Mouse (Mus musculus): ENCODE results near the gene Pacrg. TPM values are rescaled to one million over a fixed set of nuclear protein-coding genes. Genes with fewer than 3 reads are reported as not detected.

Pacrg gene
- polyA plus RNA-seq, 1 experiment from 2014 or later = 3.7 TPM

DNA sequence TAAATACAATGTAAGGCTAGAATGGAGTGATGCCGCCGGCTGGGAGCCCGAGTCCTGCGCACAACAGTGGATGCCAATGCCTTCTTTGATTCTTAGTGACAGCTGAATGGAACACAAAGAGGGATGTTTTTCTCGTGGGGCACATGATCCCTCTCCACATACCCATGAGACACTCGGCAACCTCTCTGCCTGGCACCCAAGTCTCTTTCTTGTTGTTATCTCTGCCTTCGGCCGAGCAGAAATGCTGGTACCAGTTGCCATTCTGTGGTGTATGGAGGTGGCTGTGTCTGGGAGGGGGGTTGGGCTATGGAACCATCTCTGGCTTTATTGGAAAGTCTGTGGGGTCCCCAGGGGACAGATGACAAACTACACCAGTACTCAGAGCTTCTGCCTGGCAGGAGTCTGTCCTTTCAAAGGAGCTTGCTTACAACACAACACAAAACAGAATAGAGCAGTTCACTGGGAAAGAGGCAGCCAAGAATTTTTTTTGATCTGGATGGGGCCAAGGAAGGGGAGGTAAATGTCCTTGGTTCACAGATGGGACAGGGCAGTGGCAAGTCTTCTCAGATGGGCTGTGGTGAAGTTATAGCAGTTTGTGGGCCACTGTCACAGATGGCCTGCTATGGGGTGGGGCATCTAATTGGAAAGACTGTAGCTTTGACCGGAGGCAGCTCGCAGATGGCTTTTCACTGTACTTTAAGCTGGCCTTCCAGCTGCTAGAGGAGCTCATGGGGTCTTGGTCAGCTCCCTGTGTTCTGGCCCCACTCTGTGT is 388.6 kb downstream of the Pacrg start:
- DNase-seq (ENCODE audit: low spot score, missing footprints) (peak; percentile 88), ATAC-seq (ENCODE audit: low FRiP score) (no peak)
- Histone ChIP-seq H3K36me3 (ENCODE audit: control insufficient read depth, insufficient read depth, low read length) (no peaks in the 10 kb centered on the region), H3K27ac (ENCODE audit: low read depth, low read length) (no peak overlapping the region), H3K4me1 (ENCODE audit: control insufficient read depth, insufficient read depth, low read length) (peaks cover 14% of the 10 kb centered on the region), H3K4me2 (no peak overlapping the region), H3K4me3 (ENCODE audit: low read depth, low read length) (no peak overlapping the region), H3K27me3 (ENCODE audit: control insufficient read depth, insufficient read depth, low read length) (no peaks in the 10 kb centered on the region), H3K9ac (ENCODE audit: low read length) (peak overlapping the region; percentile 34), H3K9me3 (ENCODE audit: control insufficient read depth, low read length) (no peaks in the 10 kb centered on the region)
- WGBS = 46% methylated on average over 10 of the region's 10 CpGs

DNA sequence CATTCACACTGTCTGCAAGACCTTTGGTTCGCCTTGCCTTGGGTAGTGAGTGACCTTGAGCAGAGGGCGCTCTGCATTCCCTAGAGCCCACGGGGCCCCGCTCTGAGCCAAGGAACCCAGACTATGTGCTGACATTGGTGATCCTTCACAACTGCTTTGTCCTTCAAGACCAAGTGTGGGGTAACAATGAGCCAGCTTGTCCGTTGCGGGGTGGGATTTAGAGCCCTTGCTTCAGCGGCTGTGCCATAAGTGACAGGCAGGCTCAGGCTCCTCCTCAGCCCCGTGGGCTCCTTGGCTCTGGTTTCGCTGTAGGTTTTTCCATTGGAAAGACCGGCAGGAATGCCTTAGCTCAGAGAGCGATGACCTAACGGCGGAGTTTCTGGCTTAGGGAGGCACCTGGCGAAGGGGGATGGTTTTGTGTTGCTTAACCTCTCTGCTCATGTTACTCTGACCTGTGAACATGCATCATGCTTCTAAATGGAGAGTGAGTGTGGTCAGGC is 390.3 kb downstream of the Pacrg start:
- no peak overlapping the region for H3K27ac ChIP-seq (ENCODE audit: low read depth, low read length)
- no peak for ATAC-seq (ENCODE audit: low FRiP score)

DNA sequence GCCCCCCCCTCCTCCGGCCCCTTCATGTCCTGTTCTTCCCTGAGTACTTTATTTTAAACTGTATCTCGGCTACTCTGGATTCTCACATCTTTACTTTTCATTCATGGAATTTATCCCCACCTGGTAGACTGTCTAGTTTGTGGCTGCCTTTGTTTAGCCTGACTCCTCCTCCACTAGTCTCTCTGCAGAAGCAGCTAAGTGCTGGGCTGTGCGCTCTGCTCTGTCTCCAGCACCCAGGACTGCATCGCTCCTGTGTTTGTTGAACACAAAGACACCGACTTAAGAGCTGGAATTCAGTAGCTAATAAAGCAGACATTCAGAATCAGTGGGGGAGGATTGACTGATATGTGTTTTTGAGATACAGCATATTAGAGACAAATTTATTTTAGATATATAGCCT is 391.7 kb downstream of the Pacrg start:
- Histone ChIP-seq H3K27me3 (ENCODE audit: control insufficient read depth, insufficient read depth, low read length) (no peaks in the 10 kb centered on the region), H3K9ac (ENCODE audit: low read length) (no peak overlapping the region), H3K9me3 (ENCODE audit: control insufficient read depth, low read length) (no peaks in the 10 kb centered on the region), H3K36me3 (ENCODE audit: control insufficient read depth, insufficient read depth, low read length) (no peaks in the 10 kb centered on the region), H3K4me3 (ENCODE audit: low read depth, low read length) (no peak overlapping the region), H3K27ac (ENCODE audit: low read depth, low read length) (no peak overlapping the region), H3K4me2 (no peak overlapping the region), H3K4me1 (ENCODE audit: control insufficient read depth, insufficient read depth, low read length) (peaks cover 14% of the 10 kb centered on the region)
- ATAC-seq (ENCODE audit: low FRiP score) (0 out of 2 replicates have a peak, but pooled peaks have one; percentile 48), DNase-seq (ENCODE audit: low spot score, missing footprints) (no peak)
- WGBS = 63% methylated on average over 5 of the region's 5 CpGs

More for the DNA sequence above, 390.3 kb downstream of the Pacrg start:
- H3K9ac ChIP-seq (ENCODE audit: low read length) = no peak overlapping the region
- H3K9me3 ChIP-seq (ENCODE audit: control insufficient read depth, low read length) = no peaks in the 10 kb centered on the region
- no peaks in the 10 kb centered on the region for H3K27me3 ChIP-seq (ENCODE audit: control insufficient read depth, insufficient read depth, low read length)
- DNase-seq (ENCODE audit: low spot score, missing footprints) = no peak
- H3K4me2 ChIP-seq = no peak overlapping the region
- H3K4me1 ChIP-seq (ENCODE audit: control insufficient read depth, insufficient read depth, low read length) = peaks cover 14% of the 10 kb centered on the region
- H3K4me3 ChIP-seq (ENCODE audit: low read depth, low read length) = no peak overlapping the region
- no peaks in the 10 kb centered on the region for H3K36me3 ChIP-seq (ENCODE audit: control insufficient read depth, insufficient read depth, low read length)
- WGBS = 85% methylated on average over 14 of the region's 14 CpGs

DNA sequence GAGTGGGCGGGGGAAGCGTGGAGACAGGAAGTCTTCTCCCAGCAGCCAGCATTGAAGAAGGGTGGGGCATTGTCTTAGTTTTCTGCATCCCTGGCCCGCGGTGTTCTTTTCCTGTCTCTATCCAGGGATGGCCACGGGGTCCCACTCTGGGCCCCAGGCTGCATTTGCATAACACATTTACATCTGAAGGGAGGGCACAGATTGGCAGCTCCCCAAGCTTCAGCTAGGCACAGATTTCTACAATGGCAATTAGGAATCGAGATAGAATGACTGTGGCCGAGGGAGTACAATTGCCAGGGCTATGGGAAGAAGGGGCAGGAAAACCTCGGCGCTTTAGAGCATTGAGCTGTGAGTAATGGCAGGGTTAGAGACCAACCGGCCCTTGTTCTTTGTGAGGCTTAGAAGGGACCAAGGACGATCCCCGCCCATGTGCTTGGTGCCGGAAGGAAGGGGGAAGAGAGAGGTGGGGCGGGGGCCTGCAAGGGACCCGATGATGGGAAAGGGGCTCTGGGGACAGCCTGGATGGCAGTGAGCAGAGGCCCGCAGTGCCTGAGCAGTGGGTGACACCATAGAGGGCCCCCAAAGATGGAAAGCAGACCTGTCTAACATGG is 398.5 kb downstream of the Pacrg start:
- WGBS = 28% methylated on average over 16 of the region's 16 CpGs

DNA sequence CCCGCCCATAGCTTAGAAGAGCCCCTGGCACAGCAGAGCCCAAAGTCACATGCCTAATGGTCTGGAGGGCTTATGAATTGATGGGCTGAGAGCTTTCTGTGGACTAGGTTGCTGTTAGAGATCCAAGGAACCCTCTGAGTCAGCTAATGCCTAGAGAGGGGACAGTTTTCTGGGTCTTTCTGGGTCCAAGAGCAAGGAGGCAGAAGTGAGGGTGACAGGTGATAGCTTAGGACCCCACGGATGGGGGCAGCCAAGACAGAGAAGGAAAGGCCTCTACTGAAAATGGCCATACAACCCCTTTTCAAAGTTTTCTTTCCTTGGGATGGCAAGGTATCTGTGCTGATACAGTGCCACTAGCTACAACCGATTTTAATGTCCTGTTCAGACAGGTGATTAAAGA is 399.1 kb downstream of the Pacrg start:
- 86% methylated on average over 3 of the region's 3 CpGs for WGBS
- no peak overlapping the region for H3K27ac ChIP-seq (ENCODE audit: low read depth, low read length)
- peaks cover 12% of the 10 kb centered on the region for H3K4me1 ChIP-seq (ENCODE audit: control insufficient read depth, insufficient read depth, low read length)
- no peak overlapping the region for H3K4me3 ChIP-seq (ENCODE audit: low read depth, low read length)
- H3K9ac ChIP-seq (ENCODE audit: low read length) = no peak overlapping the region
- ATAC-seq (ENCODE audit: low FRiP score) (no peak), DNase-seq (ENCODE audit: low spot score, missing footprints) (peak; percentile 74)
- no peaks in the 10 kb centered on the region for H3K27me3 ChIP-seq (ENCODE audit: control insufficient read depth, insufficient read depth, low read length)
- no peaks in the 10 kb centered on the region for H3K36me3 ChIP-seq (ENCODE audit: control insufficient read depth, insufficient read depth, low read length)
- H3K9me3 ChIP-seq (ENCODE audit: control insufficient read depth, low read length) = no peaks in the 10 kb centered on the region
- H3K4me2 ChIP-seq = no peak overlapping the region

More for the DNA sequence above, 398.5 kb downstream of the Pacrg start:
- H3K4me2 ChIP-seq = peak overlapping the region; percentile 8; the same call in 1 of the 2 replicates
- H3K9ac ChIP-seq (ENCODE audit: low read length) = peak overlapping the region; percentile 35; the same call in 1 of the 2 replicates
- H3K9me3 ChIP-seq (ENCODE audit: control insufficient read depth, low read length) = no peaks in the 10 kb centered on the region
- no peaks in the 10 kb centered on the region for H3K27me3 ChIP-seq (ENCODE audit: control insufficient read depth, insufficient read depth, low read length)
- H3K4me3 ChIP-seq (ENCODE audit: low read depth, low read length) = no peak overlapping the region
- peak; percentile 90 for DNase-seq (ENCODE audit: low spot score, missing footprints)
- peak; percentile 82 for ATAC-seq (ENCODE audit: low FRiP score)
- H3K36me3 ChIP-seq (ENCODE audit: control insufficient read depth, insufficient read depth, low read length) = no peaks in the 10 kb centered on the region
- peak overlapping the region; percentile 1; the same call in 1 of the 2 replicates for H3K27ac ChIP-seq (ENCODE audit: low read depth, low read length)
- H3K4me1 ChIP-seq (ENCODE audit: control insufficient read depth, insufficient read depth, low read length) = peaks cover 12% of the 10 kb centered on the region

DNA sequence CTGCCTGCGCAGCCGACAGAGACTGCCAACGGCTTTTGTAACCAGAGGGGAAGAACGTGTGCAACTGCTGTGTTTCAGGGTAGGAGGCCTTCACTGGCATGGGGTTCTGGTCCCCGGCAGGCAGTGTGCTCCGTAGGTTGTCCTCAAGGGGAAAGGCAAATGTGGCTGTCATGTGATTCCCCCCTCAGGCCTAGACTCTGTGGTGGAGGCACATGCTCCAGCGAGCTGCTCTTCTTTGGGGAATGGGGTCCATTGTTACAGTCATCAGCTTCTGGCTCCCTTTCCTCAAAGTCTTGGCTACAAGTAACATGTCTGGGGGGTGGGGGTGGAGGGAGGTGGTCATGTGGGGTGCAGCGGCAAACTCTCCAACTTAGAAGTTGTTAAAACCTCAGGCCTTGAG is 400.3 kb downstream of the Pacrg start:
- Histone ChIP-seq H3K9ac (ENCODE audit: low read length) (no peak overlapping the region), H3K4me2 (no peak overlapping the region), H3K27ac (ENCODE audit: low read depth, low read length) (no peak overlapping the region), H3K4me1 (ENCODE audit: control insufficient read depth, insufficient read depth, low read length) (peaks cover 12% of the 10 kb centered on the region), H3K9me3 (ENCODE audit: control insufficient read depth, low read length) (no peaks in the 10 kb centered on the region), H3K36me3 (ENCODE audit: control insufficient read depth, insufficient read depth, low read length) (no peaks in the 10 kb centered on the region), H3K4me3 (ENCODE audit: low read depth, low read length) (no peak overlapping the region), H3K27me3 (ENCODE audit: control insufficient read depth, insufficient read depth, low read length) (no peaks in the 10 kb centered on the region)
- ATAC-seq (ENCODE audit: low FRiP score) (no peak), DNase-seq (ENCODE audit: low spot score, missing footprints) (no peak)
- 72% methylated on average over 8 of the region's 8 CpGs for WGBS

DNA sequence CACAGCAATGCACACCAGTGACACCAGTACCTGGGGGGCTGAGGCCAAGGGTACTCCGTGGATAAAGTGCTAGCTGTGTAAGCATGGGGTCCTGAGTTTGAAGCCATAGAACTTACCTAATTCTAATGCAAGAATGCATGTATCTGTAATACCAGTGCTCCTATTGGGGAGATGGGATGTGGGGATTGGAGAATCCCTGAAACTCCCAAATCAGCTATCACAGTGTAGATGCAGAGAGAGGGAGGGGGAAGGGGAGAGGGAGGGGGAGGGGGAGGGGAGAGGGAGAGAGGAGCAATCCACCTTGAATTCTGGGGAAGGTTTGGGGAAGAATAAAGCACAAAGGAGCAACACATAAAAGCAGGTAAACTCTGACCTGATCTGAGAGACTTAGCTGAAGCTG is 405.2 kb downstream of the Pacrg start:
- H3K9ac ChIP-seq (ENCODE audit: low read length) = no peak overlapping the region
- no peak for DNase-seq (ENCODE audit: low spot score, missing footprints)
- no peaks in the 10 kb centered on the region for H3K4me1 ChIP-seq (ENCODE audit: control insufficient read depth, insufficient read depth, low read length)
- H3K36me3 ChIP-seq (ENCODE audit: control insufficient read depth, insufficient read depth, low read length) = no peaks in the 10 kb centered on the region
- no peak overlapping the region for H3K4me2 ChIP-seq
- no peaks in the 10 kb centered on the region for H3K27me3 ChIP-seq (ENCODE audit: control insufficient read depth, insufficient read depth, low read length)
- 33% methylated on average over 1 of the region's 1 CpGs for WGBS
- ATAC-seq (ENCODE audit: low FRiP score) = no peak
- H3K27ac ChIP-seq (ENCODE audit: low read depth, low read length) = no peak overlapping the region
- H3K4me3 ChIP-seq (ENCODE audit: low read depth, low read length) = no peak overlapping the region
- H3K9me3 ChIP-seq (ENCODE audit: control insufficient read depth, low read length) = no peaks in the 10 kb centered on the region

DNA sequence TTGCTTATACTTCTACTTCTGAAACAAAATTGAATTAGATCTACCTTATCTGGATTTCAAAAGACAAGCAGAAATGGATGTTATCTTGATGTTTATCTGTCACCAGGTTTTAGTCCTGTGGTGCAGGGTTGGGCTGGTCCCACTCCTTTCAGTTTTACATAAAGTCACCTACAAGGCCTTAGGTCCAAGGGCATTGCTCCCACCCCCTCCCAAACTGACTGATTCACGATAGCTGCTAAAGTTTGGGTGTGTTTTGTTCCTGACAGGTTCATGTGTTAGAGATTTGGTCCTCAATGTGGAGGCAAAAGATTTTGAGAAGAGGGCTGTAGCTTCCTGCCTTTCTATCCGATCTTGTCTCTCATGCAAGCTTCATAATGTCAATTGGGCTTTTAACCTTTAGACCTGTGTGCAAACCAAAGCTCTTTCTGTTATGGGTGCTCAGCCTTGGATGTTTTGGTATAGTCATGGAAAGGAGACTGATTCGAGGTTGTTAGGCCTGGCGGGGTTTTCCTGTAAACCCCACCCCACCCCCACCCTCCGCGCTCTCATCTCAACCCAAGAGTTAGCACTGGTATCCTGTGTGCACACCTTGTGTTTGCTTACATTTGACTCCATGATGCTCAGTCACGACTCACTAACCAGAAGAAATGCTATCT is 407.5 kb downstream of the Pacrg start:
- no peaks in the 10 kb centered on the region for H3K27me3 ChIP-seq (ENCODE audit: control insufficient read depth, insufficient read depth, low read length)
- H3K4me3 ChIP-seq (ENCODE audit: low read depth, low read length) = no peak overlapping the region
- H3K4me2 ChIP-seq = no peak overlapping the region
- H3K9me3 ChIP-seq (ENCODE audit: control insufficient read depth, low read length) = no peaks in the 10 kb centered on the region
- H3K9ac ChIP-seq (ENCODE audit: low read length) = no peak overlapping the region
- no peaks in the 10 kb centered on the region for H3K4me1 ChIP-seq (ENCODE audit: control insufficient read depth, insufficient read depth, low read length)
- ATAC-seq (ENCODE audit: low FRiP score) (no peak), DNase-seq (ENCODE audit: low spot score, missing footprints) (no peak)
- no peaks in the 10 kb centered on the region for H3K36me3 ChIP-seq (ENCODE audit: control insufficient read depth, insufficient read depth, low read length)
- 90% methylated on average over 7 of the region's 7 CpGs for whole genome bisulfite sequencing
- H3K27ac ChIP-seq (ENCODE audit: low read depth, low read length) = no peak overlapping the region
